Mouse (Mus musculus) heart, embryonic 11.5 days (tissue): ENCODE data around the gene Slc4a1. TPM values are rescaled to one million over a fixed set of nuclear protein-coding genes. Genes with fewer than 3 reads are reported as not detected.
A peak's percentile ranks its signal among the peaks of the same experiment; 100 is the strongest.
"Not testable (repeated sequence)": the region's sequence is repeated elsewhere in the genome, so short reads cannot be mapped to it uniquely, and the experiment has no call there.

Source experiments
- ATAC-seq: fragments of 200-750 bp; cut with Nextera tagmentation; replicated peaks from 2 replicates; pipeline ENCODE4 v1.8.0; 2017; ENCODE audit warnings: moderate library complexity; ENCODE audit not compliant: insufficient number of reproducible peaks, low FRiP score, low TSS enrichment
- H3K27ac ChIP-seq: fragments of 300-500 bp; sonication (generic); 2 replicates; pipeline ENCODE4 v1.5.1; 2014; ENCODE audit warnings: mild to moderate bottlenecking, low read depth, low read length
- H3K27me3 ChIP-seq: fragments of 300-500 bp; sonication (generic); 2 replicates; pipeline ENCODE4 v1.6.1; 2014; ENCODE audit warnings: mild to moderate bottlenecking, low read length, mixed read lengths; ENCODE audit not compliant: control insufficient read depth, insufficient read depth
- H3K36me3 ChIP-seq: fragments of 300-500 bp; sonication (generic); 2 replicates; pipeline ENCODE4 v1.6.1; 2014; ENCODE audit warnings: mild to moderate bottlenecking, low read length, moderate library complexity, mixed read lengths; ENCODE audit not compliant: control insufficient read depth, insufficient read depth
- H3K4me1 ChIP-seq: fragments of 300-500 bp; sonication (generic); 2 replicates; pipeline ENCODE4 v1.6.1; 2014; ENCODE audit warnings: low read length; ENCODE audit not compliant: control insufficient read depth, insufficient read depth
- H3K4me2 ChIP-seq: fragments of 300-500 bp; sonication (generic); 2 replicates; pipeline ENCODE4 v1.6.1; 2014; ENCODE audit warnings: mild to moderate bottlenecking, moderate library complexity
- H3K4me3 ChIP-seq: fragments of 300-500 bp; sonication (generic); 2 replicates; pipeline ENCODE4 v1.5.1; 2014; ENCODE audit warnings: low read depth, low read length
- H3K9ac ChIP-seq: fragments of 300-500 bp; sonication (generic); 2 replicates; pipeline ENCODE4 v1.6.1; 2014; ENCODE audit warnings: mild to moderate bottlenecking, low read depth, low read length, moderate library complexity
- H3K9me3 ChIP-seq: fragments of 300-500 bp; sonication (generic); replicated peaks from 2 replicates; pipeline ENCODE4 v1.6.1; 2016; ENCODE audit warnings: low read length; ENCODE audit not compliant: control insufficient read depth
- WGBS: fragments of 180-500 bp; shearing (Covaris S2); extraction: QIAGEN DNeasy Blood & Tissue Kit; methylation state at CpG from one replicate; pipeline ENCODE4 v1.1.7; 2014; ENCODE audit not compliant: insufficient replicate concordance; 5-methylcytosine and 5-hydroxymethylcytosine counted together
- polyA plus RNA-seq: library from polyadenylated mRNA; unstranded; fragments of >200 nt; fragmentation: Nextera tagmentation; extraction: Ambion mirVana; gene quantifications from 2 replicates; pipeline ENCODE4 v1.2.1, GENCODE M21; 2014

Slc4a1 gene
- polyA plus RNA-seq, 1 experiment from 2014 or later, result 102 TPM

DNA sequence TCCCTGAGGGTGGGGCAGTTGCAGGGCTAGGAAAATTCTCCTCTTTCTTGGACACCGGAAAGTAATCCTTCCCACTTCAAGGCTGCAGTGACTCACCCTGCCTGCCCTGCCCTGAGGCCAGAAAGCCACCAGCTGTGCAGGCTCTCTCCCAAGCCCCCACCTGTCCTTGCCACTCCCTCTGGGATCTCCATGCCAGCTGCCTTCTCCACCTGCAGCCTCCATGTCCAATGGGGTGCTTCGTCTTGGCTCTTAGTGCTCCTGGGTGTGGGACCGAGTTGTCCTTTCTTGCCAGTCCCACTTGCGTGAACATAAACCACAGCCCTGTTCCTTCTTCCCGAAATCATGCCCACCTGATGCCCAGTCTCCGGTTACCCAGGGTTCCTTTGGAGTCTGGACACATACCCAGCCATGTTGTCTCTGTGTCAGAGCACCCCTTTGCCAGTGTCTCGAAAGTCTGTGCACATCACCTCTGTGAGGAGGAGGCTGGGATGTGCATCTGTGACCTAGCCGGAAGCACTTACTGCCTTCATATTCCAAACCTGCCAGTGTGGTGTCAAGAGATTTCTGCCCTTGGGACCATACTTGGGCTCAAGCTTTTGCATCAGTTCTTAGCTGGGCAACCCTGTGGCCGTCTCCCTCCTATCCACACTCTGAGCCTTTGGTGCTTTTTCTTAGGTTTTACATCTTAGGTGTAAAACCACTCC is 28.6 kb upstream of the Slc4a1 start:
- Histone ChIP-seq H3K36me3 (no peaks in the 10 kb centered on the region), H3K4me1 (peaks cover 14% of the 10 kb centered on the region), H3K27ac (no peak overlapping the region), H3K9me3 (no peaks in the 10 kb centered on the region), H3K4me2 (no peak overlapping the region), H3K27me3 (peaks cover 44% of the 10 kb centered on the region), H3K4me3 (no peak overlapping the region), H3K9ac (no peak overlapping the region)
- no peak for ATAC-seq
- 79% methylated on average over 9 of the region's 9 CpGs for WGBS

DNA sequence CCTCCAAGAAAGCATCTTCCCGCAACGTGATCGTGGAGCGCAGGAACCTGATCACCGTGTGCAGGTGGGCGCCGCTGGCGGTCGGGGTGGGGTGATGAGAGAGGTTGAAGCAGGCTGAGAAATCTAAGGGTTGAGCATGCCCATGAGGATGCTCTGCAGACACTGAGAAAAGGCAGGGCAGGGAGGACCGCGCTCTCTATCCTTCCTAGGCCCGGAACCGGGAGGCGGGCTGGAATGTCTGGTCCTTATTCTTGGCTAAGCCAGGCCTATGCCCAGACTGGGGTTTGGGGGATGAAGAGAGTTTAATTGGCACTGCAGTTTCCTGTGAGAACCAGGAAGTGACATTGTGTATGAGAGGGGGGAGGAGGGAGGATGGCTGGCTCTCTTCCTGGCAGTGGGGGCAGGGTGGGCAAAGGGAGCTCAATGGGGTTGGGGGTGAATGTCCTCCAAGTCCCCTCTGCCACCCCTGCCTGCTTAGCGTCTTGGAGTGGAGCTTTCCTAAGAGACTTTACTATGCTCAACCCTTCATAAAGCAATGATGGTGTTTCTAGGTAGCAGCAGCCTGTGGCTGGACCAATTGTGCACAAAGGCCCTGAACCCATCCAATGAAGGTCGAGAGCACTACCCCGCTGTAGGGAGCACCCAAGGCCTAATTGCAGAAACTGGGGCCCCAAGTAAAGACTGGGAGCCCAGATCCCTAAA is 27.9 kb upstream of the Slc4a1 start:
- 11% methylated on average over 17 of the region's 17 CpGs for WGBS
- ATAC-seq, result no peak
- Histone ChIP-seq H3K9ac (no peak overlapping the region), H3K36me3 (no peaks in the 10 kb centered on the region), H3K27ac (no peak overlapping the region), H3K4me1 (peaks cover 12% of the 10 kb centered on the region), H3K27me3 (peaks cover 37% of the 10 kb centered on the region), H3K9me3 (no peaks in the 10 kb centered on the region), H3K4me3 (peak overlapping the region; percentile 43), H3K4me2 (peak overlapping the region; percentile 96)

DNA sequence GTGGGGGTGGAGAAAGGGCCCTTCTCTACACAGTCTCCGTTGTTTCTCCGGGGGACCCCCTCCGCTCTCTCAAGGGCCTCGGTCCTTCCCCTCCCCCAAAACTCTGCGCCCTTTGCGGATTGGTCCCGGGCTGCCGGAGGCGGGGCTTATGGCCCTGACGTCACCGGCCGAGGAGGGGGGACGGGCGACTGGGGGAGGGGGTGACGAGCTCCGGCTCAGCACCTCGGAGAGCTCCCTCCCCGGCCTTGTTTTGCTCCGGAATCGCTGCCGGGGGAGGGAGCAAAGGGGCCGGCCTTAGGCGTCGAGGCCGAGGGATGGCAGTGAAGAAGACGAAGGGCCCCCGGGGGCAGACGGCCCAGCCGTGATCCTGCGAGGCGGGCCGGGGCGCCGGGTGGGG is 27.2 kb upstream of the Slc4a1 start, which contains the start of gene Rundc3a:
Gene Rundc3a, plus strand, starts transcription at position 166 of the 397 bp plus-strand sequence.
- no peak within 1 kb of the TSS for H3K27ac ChIP-seq
- H3K4me1 ChIP-seq, result peaks cover 12% of the 10 kb centered on the region
- WGBS, result under 1% methylated on average over 32 of the region's 34 CpGs

DNA sequence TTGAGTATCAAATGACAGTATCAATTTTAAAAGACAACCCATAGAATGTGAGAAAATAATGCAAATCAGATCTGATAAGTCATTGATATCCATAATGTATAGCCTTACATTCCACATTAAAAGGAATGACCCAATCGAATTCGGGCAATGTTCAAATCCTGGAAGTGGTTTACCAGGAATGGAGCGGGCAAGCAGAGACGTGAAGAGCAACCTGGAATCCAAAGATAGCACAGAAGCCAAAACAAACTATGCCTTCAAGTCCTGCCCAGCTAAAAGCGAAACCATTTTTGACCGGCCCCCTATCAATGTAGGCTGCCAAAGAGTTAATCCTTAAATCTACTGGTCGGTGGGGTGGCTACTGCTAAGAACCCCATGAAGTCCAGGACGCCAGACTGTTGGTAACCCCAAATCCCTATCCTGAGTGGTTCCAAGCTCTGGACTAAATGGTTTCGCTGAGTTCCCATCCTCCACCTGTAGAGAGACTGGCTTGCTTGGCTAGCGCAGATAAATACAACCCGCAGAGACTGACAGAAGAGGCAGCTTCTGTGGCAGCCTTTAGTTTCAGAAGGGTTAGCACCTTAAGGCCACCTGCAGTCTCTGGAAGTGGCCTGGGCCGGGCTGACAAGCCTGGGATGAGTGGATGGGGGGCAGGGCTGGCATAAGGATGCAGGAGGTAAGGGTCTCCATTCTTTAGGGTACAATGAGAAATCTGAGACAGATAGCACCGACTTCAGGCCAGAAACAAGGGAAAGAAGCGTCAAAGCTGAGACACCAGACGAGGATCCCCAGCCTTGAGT is 26.6 kb upstream of the Slc4a1 start:
- Histone ChIP-seq H3K27ac (no peak overlapping the region), H3K4me3 (peak overlapping the region; percentile 43), H3K4me2 (peak overlapping the region; percentile 96), H3K9me3 (no peaks in the 10 kb centered on the region), H3K4me1 (peaks cover 12% of the 10 kb centered on the region), H3K9ac (no peak overlapping the region), H3K36me3 (no peaks in the 10 kb centered on the region), H3K27me3 (peaks cover 25% of the 10 kb centered on the region)
- no peak for ATAC-seq
- 15% methylated on average over 15 of the region's 15 CpGs for WGBS

More for the DNA sequence above, 27.2 kb upstream of the Slc4a1 start, which contains the start of gene Rundc3a:
- Histone ChIP-seq H3K4me3 (peak within 1 kb of the TSS; percentile 43), H3K9me3 (no peaks in the 10 kb centered on the region), H3K9ac (no peak within 1 kb of the TSS), H3K27me3 (peaks cover 31% of the 10 kb centered on the region), H3K36me3 (no peaks in the 10 kb centered on the region), H3K4me2 (peak within 1 kb of the TSS; percentile 96)
- ATAC-seq, result peak; percentile 73

DNA sequence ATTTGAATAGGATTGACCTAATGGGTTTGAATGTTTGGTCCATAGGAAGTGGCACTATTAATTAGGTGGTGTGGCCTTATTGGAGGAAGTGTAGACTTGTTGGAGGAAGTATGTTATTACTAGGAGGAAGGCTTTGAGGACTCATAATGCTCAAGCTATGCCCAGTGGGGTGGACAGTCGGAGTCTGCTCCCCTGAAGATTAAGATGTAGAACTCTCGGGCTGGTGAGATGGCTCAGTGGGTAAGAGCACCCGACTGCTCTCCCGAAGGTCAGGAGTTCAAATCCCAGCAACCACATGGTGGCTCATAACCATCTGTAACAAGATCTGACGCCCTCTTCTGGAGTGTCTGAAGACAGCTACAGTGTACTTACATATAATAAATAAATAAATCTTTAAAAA is 23.4 kb upstream of the Slc4a1 start:
- not testable (repeated sequence) for H3K4me2 ChIP-seq, H3K4me1 ChIP-seq, H3K9ac ChIP-seq, H3K27me3 ChIP-seq, H3K4me3 ChIP-seq, H3K9me3 ChIP-seq, H3K36me3 ChIP-seq, ATAC-seq, H3K27ac ChIP-seq
- 85% methylated on average over 4 of the region's 5 CpGs for WGBS

DNA sequence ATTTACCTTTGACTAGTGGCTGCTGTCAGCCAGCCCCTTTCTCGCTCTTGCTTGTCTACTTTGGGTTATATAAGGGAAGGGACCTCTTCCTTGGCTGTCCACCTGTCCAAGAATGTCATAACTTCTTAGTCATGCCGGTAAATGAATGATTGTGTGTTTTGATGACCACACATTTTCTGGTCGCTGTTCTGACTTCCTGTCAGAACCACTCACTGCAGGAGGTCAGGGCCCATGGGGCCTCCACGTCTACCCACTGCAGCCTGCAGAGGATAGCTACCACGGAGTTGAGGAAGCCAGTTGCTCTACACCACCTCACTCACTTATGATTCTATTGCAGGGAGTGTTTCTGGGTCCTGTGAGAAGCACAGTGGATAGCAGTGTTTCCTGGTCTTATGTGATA is 20.1 kb upstream of the Slc4a1 start:
- no peaks in the 10 kb centered on the region for H3K9me3 ChIP-seq
- no peaks in the 10 kb centered on the region for H3K27me3 ChIP-seq
- no peak overlapping the region for H3K4me2 ChIP-seq
- no peak overlapping the region for H3K9ac ChIP-seq
- 59% methylated on average over 5 of the region's 5 CpGs for WGBS
- H3K27ac ChIP-seq, result no peak overlapping the region
- ATAC-seq, result no peak
- H3K4me1 ChIP-seq, result no peaks in the 10 kb centered on the region
- no peaks in the 10 kb centered on the region for H3K36me3 ChIP-seq
- H3K4me3 ChIP-seq, result no peak overlapping the region

DNA sequence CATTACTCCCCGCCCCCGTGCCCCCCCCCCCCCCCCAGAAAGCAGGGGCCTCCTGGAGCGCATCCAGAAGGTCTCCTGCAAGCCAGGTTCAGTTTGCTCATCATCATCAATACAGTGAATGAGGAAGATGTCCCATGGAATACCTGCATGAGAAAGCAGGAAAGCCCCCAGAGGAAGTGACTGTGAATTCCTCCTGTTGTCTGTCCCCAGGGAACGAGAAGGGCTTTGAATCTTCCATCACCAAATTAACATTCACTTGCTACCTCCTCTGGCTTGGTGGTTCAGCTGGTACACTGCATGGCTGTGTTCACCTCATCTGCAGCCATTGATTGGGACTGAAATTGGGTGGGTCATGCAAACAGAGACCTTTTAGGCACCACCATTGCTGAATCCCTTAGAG is 19.1 kb upstream of the Slc4a1 start:
- H3K9me3 ChIP-seq, result no peaks in the 10 kb centered on the region
- no peak overlapping the region for H3K9ac ChIP-seq
- no peak overlapping the region for H3K27ac ChIP-seq
- H3K4me1 ChIP-seq, result no peaks in the 10 kb centered on the region
- H3K4me2 ChIP-seq, result no peak overlapping the region
- H3K4me3 ChIP-seq, result no peak overlapping the region
- no peaks in the 10 kb centered on the region for H3K36me3 ChIP-seq
- no peak for ATAC-seq
- H3K27me3 ChIP-seq, result no peaks in the 10 kb centered on the region
- 42% methylated on average over 4 of the region's 4 CpGs for WGBS

DNA sequence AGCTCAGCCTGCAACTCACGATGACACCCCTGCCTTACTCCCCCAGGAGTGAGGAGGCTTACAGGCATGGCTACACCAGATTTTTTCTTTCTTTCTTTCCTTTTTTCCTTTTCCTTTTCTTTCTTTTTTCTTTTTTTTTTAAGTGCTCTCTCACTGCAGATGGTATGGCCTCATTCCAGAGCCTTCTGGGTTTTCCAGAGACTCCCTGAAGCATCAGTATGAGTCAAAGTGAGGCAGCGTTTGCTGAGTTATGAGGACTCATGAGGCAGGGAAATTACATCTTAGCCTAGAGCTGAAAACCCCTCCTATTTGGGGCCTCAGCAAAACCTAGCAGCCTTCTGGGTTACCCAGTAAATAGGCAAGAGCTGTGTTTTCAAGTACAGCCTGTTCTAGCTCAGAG is 18.4 kb upstream of the Slc4a1 start:
- no peak overlapping the region for H3K9ac ChIP-seq
- no peak overlapping the region for H3K4me3 ChIP-seq
- H3K27me3 ChIP-seq, result no peaks in the 10 kb centered on the region
- H3K4me2 ChIP-seq, result no peak overlapping the region
- no peaks in the 10 kb centered on the region for H3K9me3 ChIP-seq
- ATAC-seq, result no peak
- no peaks in the 10 kb centered on the region for H3K36me3 ChIP-seq
- no peak overlapping the region for H3K27ac ChIP-seq
- WGBS, result 66% methylated on average over 2 of the region's 2 CpGs
- no peaks in the 10 kb centered on the region for H3K4me1 ChIP-seq
